Mouse (Mus musculus) liver, embryonic 15.5 days (tissue): ENCODE data around the gene Jade2. TPM values are rescaled to one million over a fixed set of nuclear protein-coding genes. Genes with fewer than 3 reads are reported as not detected.
A peak's percentile ranks its signal among the peaks of the same experiment; 100 is the strongest.

Experiments used
- ATAC-seq: fragments of 200-750 bp; cut with Nextera tagmentation; 2 replicates; pipeline ENCODE4 v1.8.0; 2017; ENCODE audit warnings: moderate number of reproducible peaks, mild to moderate bottlenecking, moderate library complexity; ENCODE audit not compliant: insufficient read depth
- H3K27ac ChIP-seq: fragments of 300-500 bp; sonication (generic); replicated peaks from 2 replicates; pipeline ENCODE4 v1.5.1; 2015; ENCODE audit warnings: mild to moderate bottlenecking, inconsistent platforms
- H3K27me3 ChIP-seq: fragments of 300-500 bp; sonication (generic); 2 replicates; pipeline ENCODE4 v1.6.1; 2015; ENCODE audit warnings: mild to moderate bottlenecking, inconsistent platforms
- H3K36me3 ChIP-seq: fragments of 300-500 bp; sonication (generic); replicated peaks from 2 replicates; pipeline ENCODE4 v1.6.1; 2015; ENCODE audit warnings: moderate library complexity, mild to moderate bottlenecking, inconsistent platforms
- H3K4me1 ChIP-seq: fragments of 300-500 bp; sonication (generic); replicated peaks from 2 replicates; pipeline ENCODE4 v1.6.1; 2015; ENCODE audit warnings: inconsistent platforms
- H3K4me2 ChIP-seq: fragments of 300-500 bp; sonication (generic); 2 replicates; pipeline ENCODE4 v1.6.1; 2015; ENCODE audit warnings: moderate library complexity, mild to moderate bottlenecking, inconsistent platforms
- H3K4me3 ChIP-seq: fragments of 300-500 bp; sonication (generic); replicated peaks from 2 replicates; pipeline ENCODE4 v1.5.1; 2015; ENCODE audit warnings: mild to moderate bottlenecking, inconsistent platforms
- H3K9ac ChIP-seq: fragments of 300-500 bp; sonication (generic); 2 replicates; pipeline ENCODE4 v1.6.1; 2015; ENCODE audit warnings: moderate library complexity, mild to moderate bottlenecking, inconsistent platforms
- H3K9me3 ChIP-seq: fragments of 300-500 bp; sonication (generic); replicated peaks from 2 replicates; pipeline ENCODE4 v1.6.1; 2016; ENCODE audit warnings: inconsistent platforms
- WGBS: fragments of 180-500 bp; shearing (Covaris S2); methylation state at CpG from one replicate; pipeline ENCODE4 v1.1.7; 2015; ENCODE audit warnings: mixed read lengths; ENCODE audit not compliant: insufficient replicate concordance; 5-methylcytosine and 5-hydroxymethylcytosine counted together
- polyA plus RNA-seq: library from polyadenylated mRNA; unstranded; fragments of >200 nt; fragmentation: Nextera tagmentation; extraction: Ambion mirVana; gene quantifications from 2 replicates; pipeline ENCODE4 v1.2.1, GENCODE M21; 2015

Jade2 gene
- polyA plus RNA-seq, 1 experiment from 2014 or later = 0.69 TPM

- H3K4me1 ChIP-seq = no peaks in the 10 kb centered on the region; the same call in 1 of the 2 replicates
- 78% methylated on average over 6 of the region's 6 CpGs for WGBS
- H3K9me3 ChIP-seq = no peaks in the 10 kb centered on the region
- ATAC-seq = no peak
- H3K27me3 ChIP-seq = no peaks in the 10 kb centered on the region
- H3K36me3 ChIP-seq = peaks cover 66% of the 10 kb centered on the region
- H3K4me3 ChIP-seq = no peak overlapping the region
- H3K4me2 ChIP-seq = no peak overlapping the region
- H3K27ac ChIP-seq = no peak overlapping the region
- H3K9ac ChIP-seq = no peak overlapping the region
Observed at GRCm38 (mm10) chr11:51782721-51783120, 74.7 kb downstream of the Jade2 start.

GRCm38 (mm10) chr11:51780773-51781267 is 76.6 kb downstream of the Jade2 start:
- peaks cover 58% of the 10 kb centered on the region for H3K36me3 ChIP-seq

GRCm38 (mm10) chr11:51777478-51777877 is 80.0 kb downstream of the Jade2 start:
- 74% methylated on average over 5 of the region's 5 CpGs for WGBS
- Histone ChIP-seq H3K9me3 (no peaks in the 10 kb centered on the region), H3K36me3 (peaks cover 43% of the 10 kb centered on the region), H3K27ac (no peak overlapping the region), H3K27me3 (no peaks in the 10 kb centered on the region), H3K9ac (no peak overlapping the region), H3K4me2 (no peak overlapping the region), H3K4me1 (peaks cover 29% of the 10 kb centered on the region), H3K4me3 (no peak overlapping the region)
- no peak for ATAC-seq

More at GRCm38 (mm10) chr11:51780773-51781267, 76.6 kb downstream of the Jade2 start:
- ATAC-seq = no peak
- H3K9me3 ChIP-seq = no peaks in the 10 kb centered on the region
- no peaks in the 10 kb centered on the region for H3K27me3 ChIP-seq
- WGBS = 81% methylated on average over 9 of the region's 9 CpGs
- H3K4me2 ChIP-seq = no peak overlapping the region
- H3K4me1 ChIP-seq = peaks cover 6% of the 10 kb centered on the region
- no peak overlapping the region for H3K4me3 ChIP-seq
- no peak overlapping the region for H3K9ac ChIP-seq
- no peak overlapping the region for H3K27ac ChIP-seq

GRCm38 (mm10) chr11:51775507-51775906 is 81.9 kb downstream of the Jade2 start:
- Histone ChIP-seq H3K9me3 (no peaks in the 10 kb centered on the region), H3K9ac (no peak overlapping the region), H3K27ac (peak overlapping the region; percentile 41; the same call in 1 of the 2 replicates), H3K27me3 (no peaks in the 10 kb centered on the region), H3K4me2 (no peak overlapping the region), H3K4me1 (peaks cover 33% of the 10 kb centered on the region), H3K4me3 (no peak overlapping the region), H3K36me3 (peaks cover 28% of the 10 kb centered on the region)
- ATAC-seq = peak; percentile 34; the same call in 1 of the 2 replicates
- WGBS = 63% methylated on average over 3 of the region's 3 CpGs

GRCm38 (mm10) chr11:51768296-51768695 is 89.2 kb downstream of the Jade2 start:
- Histone ChIP-seq H3K4me3 (no peak overlapping the region), H3K36me3 (peaks cover 3% of the 10 kb centered on the region; the same call in 1 of the 2 replicates), H3K4me2 (peak overlapping the region; percentile 23), H3K4me1 (peaks cover 40% of the 10 kb centered on the region), H3K27ac (peak overlapping the region; percentile 80), H3K27me3 (no peaks in the 10 kb centered on the region), H3K9ac (no peak overlapping the region), H3K9me3 (no peaks in the 10 kb centered on the region)
- peak; percentile 64 for ATAC-seq
- WGBS = 50% methylated on average over 5 of the region's 5 CpGs

GRCm38 (mm10) chr11:51767579-51768220 is 89.8 kb downstream of the Jade2 start:
- H3K27me3 ChIP-seq = no peaks in the 10 kb centered on the region
- ATAC-seq = peak; percentile 49
- no peaks in the 10 kb centered on the region for H3K9me3 ChIP-seq
- no peak overlapping the region for H3K9ac ChIP-seq
- H3K27ac ChIP-seq = peak overlapping the region; percentile 63
- peaks cover 46% of the 10 kb centered on the region for H3K4me1 ChIP-seq
- peak overlapping the region; percentile 24 for H3K4me2 ChIP-seq
- whole genome bisulfite sequencing = 57% methylated on average over 8 of the region's 8 CpGs
- peaks cover 3% of the 10 kb centered on the region; the same call in 1 of the 2 replicates for H3K36me3 ChIP-seq
- no peak overlapping the region for H3K4me3 ChIP-seq

GRCm38 (mm10) chr11:51764816-51765215 is 92.6 kb downstream of the Jade2 start:
- Histone ChIP-seq H3K27ac (no peak overlapping the region), H3K9me3 (no peaks in the 10 kb centered on the region), H3K4me3 (peak overlapping the region; percentile 86), H3K9ac (no peak overlapping the region), H3K4me2 (peak overlapping the region; percentile 82), H3K4me1 (peaks cover 43% of the 10 kb centered on the region), H3K36me3 (no peaks in the 10 kb centered on the region), H3K27me3 (peaks cover 9% of the 10 kb centered on the region; the same call in 1 of the 2 replicates)
- no peak for ATAC-seq
- WGBS = 66% methylated on average over 4 of the region's 4 CpGs

- Histone ChIP-seq H3K4me2 (peak overlapping the region; percentile 82), H3K27me3 (peaks cover 9% of the 10 kb centered on the region; the same call in 1 of the 2 replicates), H3K4me3 (peak overlapping the region; percentile 86), H3K27ac (peak overlapping the region; percentile 63; the same call in 1 of the 2 replicates), H3K9ac (peak overlapping the region; percentile 78), H3K36me3 (no peaks in the 10 kb centered on the region), H3K4me1 (peaks cover 47% of the 10 kb centered on the region), H3K9me3 (no peaks in the 10 kb centered on the region)
- peak; percentile 38 for ATAC-seq
- 4% methylated on average over 13 of the region's 13 CpGs for WGBS
Observed at GRCm38 (mm10) chr11:51763955-51764354, 93.5 kb downstream of the Jade2 start.

Other genes with a start within 250 kb of the Jade2 start
- gene Nhp2, start 237.9 kb downstream of the Jade2 start, polyA plus RNA-seq = 92.3 and 95.6 TPM in 2 replicates
- 20.0 and 21.1 TPM in 2 replicates for gene Rmnd5b, start 221.8 kb downstream of the Jade2 start, polyA plus RNA-seq
- gene N4bp3, start 206.8 kb downstream of the Jade2 start, polyA plus RNA-seq = 2.9 TPM in 2 replicates
- gene D930048N14Rik, start 206.7 kb downstream of the Jade2 start, polyA plus RNA-seq = 0.36 and 0.60 TPM in 2 replicates
- gene 0610009B22Rik, start 168.8 kb downstream of the Jade2 start, polyA plus RNA-seq = 29.4 and 35.2 TPM in 2 replicates
- 7.0 and 7.3 TPM in 2 replicates for gene Sec24a, start 94.0 kb downstream of the Jade2 start, polyA plus RNA-seq
- gene Sar1b, start 94.0 kb downstream of the Jade2 start, polyA plus RNA-seq = 73.7 and 77.0 TPM in 2 replicates
- 46.3 and 48.6 TPM in 2 replicates for gene Cdkn2aipnl, start 110.0 kb upstream of the Jade2 start, polyA plus RNA-seq
- gene Ube2b, start 143.1 kb upstream of the Jade2 start, polyA plus RNA-seq = 118 and 139 TPM in 2 replicates
- gene Cdkl3, start 146.6 kb upstream of the Jade2 start, polyA plus RNA-seq = 0.78 and 1.3 TPM in 2 replicates
- 31.4 and 31.6 TPM in 2 replicates for gene Ppp2ca, start 241.0 kb upstream of the Jade2 start, polyA plus RNA-seq